Mouse (Mus musculus) lung, postnatal 0 days (tissue): ENCODE results near the gene Pnpla5. TPM values are rescaled to one million over a fixed set of nuclear protein-coding genes. Genes with fewer than 3 reads are reported as not detected.

Source experiments
- ATAC-seq: fragments of 200-750 bp; cut with Nextera tagmentation; 2 replicates; pipeline ENCODE4 v1.8.0; 2017; ENCODE audit warnings: moderate library complexity
- DNase-seq: peaks from one replicate; pipeline ENCODE4 v3.0.0-alpha.2; 2016; ENCODE audit warnings: low spot score
- H3K27ac ChIP-seq: fragments of 300-500 bp; sonication (generic); 2 replicates; pipeline ENCODE4 v1.5.1; 2014; ENCODE audit warnings: antibody characterized with exemption, mild to moderate bottlenecking, low read length, mixed read lengths
- H3K27me3 ChIP-seq: fragments of 300-500 bp; sonication (generic); replicated peaks from 2 replicates; pipeline ENCODE4 v1.6.1; 2014; ENCODE audit warnings: low read length, mixed read lengths; ENCODE audit not compliant: insufficient read depth
- H3K36me3 ChIP-seq: fragments of 300-500 bp; sonication (generic); 2 replicates; pipeline ENCODE4 v1.6.1; 2014; ENCODE audit warnings: low read length, mixed read lengths; ENCODE audit not compliant: insufficient read depth
- H3K4me1 ChIP-seq: fragments of 300-500 bp; sonication (generic); 2 replicates; pipeline ENCODE4 v1.6.1; 2014; ENCODE audit warnings: antibody characterized with exemption, low read depth, low read length, mixed read lengths; ENCODE audit not compliant: insufficient read depth
- H3K4me2 ChIP-seq: fragments of 300-500 bp; sonication (generic); replicated peaks from 2 replicates; pipeline ENCODE4 v1.6.1; 2014; ENCODE audit warnings: low read depth, mild to moderate bottlenecking, low read length, moderate library complexity, mixed read lengths
- H3K4me3 ChIP-seq: fragments of 300-500 bp; sonication (generic); 2 replicates; pipeline ENCODE4 v1.5.1; 2014; ENCODE audit warnings: low read depth, low read length
- H3K9ac ChIP-seq: fragments of 300-500 bp; sonication (generic); replicated peaks from 2 replicates; pipeline ENCODE4 v1.6.1; 2014; ENCODE audit warnings: low read depth, mild to moderate bottlenecking
- H3K9me3 ChIP-seq: fragments of 300-500 bp; sonication (generic); 2 replicates; pipeline ENCODE4 v1.6.1; 2016; ENCODE audit warnings: low read length, mixed read lengths
- CTCF ChIP-seq: IDR thresholded peaks from 2 replicates; pipeline ENCODE4 v1.5.1; 2016; ENCODE audit warnings: antibody characterized with exemption, mild to moderate bottlenecking
- EP300 ChIP-seq: IDR thresholded peaks from 2 replicates; pipeline ENCODE4 v1.6.1; 2016; ENCODE audit warnings: antibody characterized with exemption, mild to moderate bottlenecking, control low read depth
- WGBS: fragments of 180-500 bp; shearing (Covaris S2); extraction: QIAGEN DNeasy Blood & Tissue Kit; methylation state at CpG from one replicate; pipeline ENCODE4 v1.1.7; 2014; 5-methylcytosine and 5-hydroxymethylcytosine counted together
- polyA plus RNA-seq: library from polyadenylated mRNA; unstranded; fragments of >200 nt; fragmentation: Nextera tagmentation; extraction: Ambion mirVana; gene quantifications from 2 replicates; pipeline ENCODE4 v1.2.1, GENCODE M21; 2015

Gene Pnpla5
- polyA plus RNA-seq, 1 experiment from 2014 or later, result not detected

- H3K27ac ChIP-seq, result no peak overlapping the region
- TF ChIP-seq EP300, result no peak
- TF ChIP-seq CTCF, result no peak
- H3K9ac ChIP-seq, result no peak overlapping the region
- 55% methylated on average over 4 of the region's 4 CpGs for WGBS
- no peaks in the 10 kb centered on the region for H3K4me1 ChIP-seq
- DNase-seq (no peak), ATAC-seq (no peak)
- no peaks in the 10 kb centered on the region for H3K36me3 ChIP-seq
- H3K9me3 ChIP-seq, result no peaks in the 10 kb centered on the region
- H3K4me2 ChIP-seq, result no peak overlapping the region
- no peaks in the 10 kb centered on the region for H3K27me3 ChIP-seq
- H3K4me3 ChIP-seq, result no peak overlapping the region
These were observed 3.5 kb upstream of the Pnpla5 start for GRCm38 (mm10) chr15:84126447-84126846.

DNA sequence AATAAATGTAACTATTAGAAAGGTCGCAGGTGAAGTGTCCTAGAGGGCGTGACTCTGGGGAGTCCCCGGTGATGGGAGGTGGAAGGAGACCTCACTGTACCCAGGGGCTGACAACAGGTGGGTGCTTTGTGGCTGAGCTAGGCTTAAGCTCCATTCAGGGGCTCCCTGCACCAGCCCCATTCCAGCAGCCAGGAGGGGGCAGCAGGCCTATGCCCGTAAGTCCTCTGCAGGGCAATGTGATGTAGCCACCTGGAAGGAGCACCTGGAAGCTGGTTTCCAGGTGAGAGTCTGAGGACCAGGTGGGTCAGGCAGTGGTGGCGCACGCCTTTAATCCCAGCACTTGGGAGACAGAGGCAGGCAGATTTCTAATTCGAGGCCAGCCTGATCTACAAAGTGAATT is 1.1 kb upstream of the Pnpla5 start:
- no peak for ATAC-seq
- H3K27ac ChIP-seq, result no peak overlapping the region
- H3K4me3 ChIP-seq, result no peak overlapping the region
- H3K4me1 ChIP-seq, result no peaks in the 10 kb centered on the region
- no peak overlapping the region for H3K9ac ChIP-seq
- no peak for DNase-seq
- no peaks in the 10 kb centered on the region for H3K36me3 ChIP-seq
- no peaks in the 10 kb centered on the region for H3K9me3 ChIP-seq
- no peaks in the 10 kb centered on the region for H3K27me3 ChIP-seq
- 0 out of 2 replicates have a peak, but pooled peaks have one; percentile 27 for TF ChIP-seq CTCF
- TF ChIP-seq EP300, result no peak
- 60% methylated on average over 7 of the region's 7 CpGs for WGBS
- H3K4me2 ChIP-seq, result no peak overlapping the region

- Histone ChIP-seq H3K27me3 (no peaks in the 10 kb centered on the region), H3K36me3 (no peaks in the 10 kb centered on the region), H3K27ac (no peak overlapping the region), H3K4me2 (no peak overlapping the region), H3K4me1 (no peaks in the 10 kb centered on the region), H3K4me3 (no peak overlapping the region), H3K9ac (no peak overlapping the region), H3K9me3 (no peaks in the 10 kb centered on the region)
- no peak for TF ChIP-seq CTCF
- no peak for TF ChIP-seq EP300
- 55% methylated on average over 7 of the region's 7 CpGs for WGBS
- DNase-seq, result no peak
- no peak for ATAC-seq
These were observed 1.9 kb downstream of the Pnpla5 start for GRCm38 (mm10) chr15:84121036-84121435.

DNA sequence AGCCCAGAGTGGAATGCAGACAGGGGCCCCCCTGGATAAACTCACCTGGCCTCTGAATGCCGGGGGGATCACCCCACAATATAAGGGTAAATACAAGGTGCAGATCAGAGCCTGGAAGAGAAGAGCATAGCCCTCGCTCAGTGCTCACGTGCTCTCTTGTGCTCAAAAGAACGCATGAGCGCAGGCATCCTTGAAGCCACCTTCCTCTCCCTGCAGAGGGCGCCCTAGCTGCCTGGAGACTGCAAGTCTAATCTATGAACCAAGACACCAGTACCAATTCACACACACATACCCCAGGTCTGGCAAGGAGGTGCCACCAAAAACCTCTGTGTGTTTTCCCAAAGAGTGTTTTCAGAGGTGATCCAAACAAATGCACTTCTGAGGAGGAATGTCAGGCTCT is 2.4 kb downstream of the Pnpla5 start:
- TF ChIP-seq EP300 (no peak), CTCF (peak; percentile 63)
- no peaks in the 10 kb centered on the region for H3K36me3 ChIP-seq
- H3K4me3 ChIP-seq, result no peak overlapping the region
- 22% methylated on average over 6 of the region's 6 CpGs for WGBS
- H3K9me3 ChIP-seq, result no peaks in the 10 kb centered on the region
- no peak for ATAC-seq
- no peak overlapping the region for H3K9ac ChIP-seq
- no peak overlapping the region for H3K4me2 ChIP-seq
- no peaks in the 10 kb centered on the region for H3K4me1 ChIP-seq
- peak; percentile 13 for DNase-seq
- H3K27ac ChIP-seq, result no peak overlapping the region
- no peaks in the 10 kb centered on the region for H3K27me3 ChIP-seq

GRCm38 (mm10) chr15:84116466-84116865 is 6.5 kb downstream of the Pnpla5 start:
- Histone ChIP-seq H3K4me3 (no peak overlapping the region), H3K4me2 (no peak overlapping the region), H3K9me3 (no peaks in the 10 kb centered on the region), H3K36me3 (no peaks in the 10 kb centered on the region), H3K27me3 (no peaks in the 10 kb centered on the region), H3K9ac (no peak overlapping the region), H3K27ac (no peak overlapping the region), H3K4me1 (no peaks in the 10 kb centered on the region)
- ATAC-seq (no peak), DNase-seq (no peak)
- no peak for TF ChIP-seq EP300
- no peak for TF ChIP-seq CTCF
- WGBS, result 72% methylated on average over 1 of the region's 1 CpGs

DNA sequence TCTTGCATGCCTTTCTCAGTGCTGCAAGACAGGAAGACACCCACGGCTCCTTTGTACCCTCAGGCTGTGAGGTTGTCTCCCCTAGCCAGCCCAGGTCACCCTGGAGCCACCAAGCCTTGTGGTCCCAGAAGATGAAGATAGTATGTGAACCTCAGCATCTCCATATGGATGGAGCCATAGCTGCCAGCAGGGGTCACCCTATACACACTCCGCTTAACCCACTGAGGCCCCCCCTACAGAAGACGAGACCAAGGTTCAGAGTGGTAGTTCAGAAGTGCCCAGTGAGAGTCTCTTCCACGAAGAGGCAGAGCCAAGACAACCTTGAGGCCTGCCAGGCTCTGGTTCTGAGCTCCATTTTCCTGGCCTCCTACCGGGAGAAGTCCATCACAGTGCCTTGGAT is 7.2 kb downstream of the Pnpla5 start:
- no peak overlapping the region for H3K4me3 ChIP-seq
- no peak overlapping the region for H3K4me2 ChIP-seq
- H3K4me1 ChIP-seq, result no peaks in the 10 kb centered on the region
- ATAC-seq (no peak), DNase-seq (peak; percentile 15)
- no peak overlapping the region for H3K27ac ChIP-seq
- peak; percentile 60 for TF ChIP-seq CTCF
- no peak for TF ChIP-seq EP300
- H3K27me3 ChIP-seq, result no peaks in the 10 kb centered on the region
- no peaks in the 10 kb centered on the region for H3K36me3 ChIP-seq
- no peaks in the 10 kb centered on the region for H3K9me3 ChIP-seq
- 44% methylated on average over 5 of the region's 5 CpGs for WGBS
- H3K9ac ChIP-seq, result no peak overlapping the region

DNA sequence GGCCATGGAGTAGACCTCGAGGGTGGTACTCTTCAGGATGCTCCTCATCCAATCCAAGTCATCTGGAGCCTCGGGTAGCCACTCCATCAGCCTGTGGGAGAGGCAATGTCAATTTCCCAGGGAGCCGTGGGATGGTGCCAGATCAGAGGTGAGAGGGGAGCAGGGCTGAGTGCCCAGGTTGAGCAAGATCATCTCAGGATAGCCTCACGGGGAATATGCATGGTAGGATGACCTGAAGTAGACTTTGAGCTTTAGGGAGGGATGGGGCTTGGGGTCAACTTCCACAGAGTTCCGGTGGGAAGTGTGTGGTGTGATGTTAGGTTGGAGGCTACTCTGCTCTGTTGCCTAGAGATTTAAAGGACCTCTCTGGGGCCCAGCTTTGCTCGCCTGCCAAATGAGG is 9.1 kb downstream of the Pnpla5 start:
- no peak overlapping the region for H3K9ac ChIP-seq
- WGBS, result 58% methylated on average over 6 of the region's 6 CpGs
- no peak overlapping the region for H3K27ac ChIP-seq
- no peaks in the 10 kb centered on the region for H3K9me3 ChIP-seq
- H3K4me3 ChIP-seq, result no peak overlapping the region
- H3K27me3 ChIP-seq, result no peaks in the 10 kb centered on the region
- H3K4me2 ChIP-seq, result no peak overlapping the region
- H3K4me1 ChIP-seq, result no peaks in the 10 kb centered on the region
- no peak for ATAC-seq
- no peaks in the 10 kb centered on the region for H3K36me3 ChIP-seq
- no peak for TF ChIP-seq EP300
- TF ChIP-seq CTCF, result no peak
- no peak for DNase-seq
